Mouse (Mus musculus): Measurements from ENCODE around the gene Timm8a2.
A peak's percentile ranks its signal among the peaks of the same experiment; 100 is the strongest.

Gene Timm8a2

GRCm38 (mm10) chr14:122034451-122034850 lies at the start of gene Timm8a2:
Timm8a2 (plus strand) TSS chr14:122034674.
- DNase-seq (ENCODE audit: low read depth in 2 of 2, low spot score in 2 of 2) = no peak

DNA sequence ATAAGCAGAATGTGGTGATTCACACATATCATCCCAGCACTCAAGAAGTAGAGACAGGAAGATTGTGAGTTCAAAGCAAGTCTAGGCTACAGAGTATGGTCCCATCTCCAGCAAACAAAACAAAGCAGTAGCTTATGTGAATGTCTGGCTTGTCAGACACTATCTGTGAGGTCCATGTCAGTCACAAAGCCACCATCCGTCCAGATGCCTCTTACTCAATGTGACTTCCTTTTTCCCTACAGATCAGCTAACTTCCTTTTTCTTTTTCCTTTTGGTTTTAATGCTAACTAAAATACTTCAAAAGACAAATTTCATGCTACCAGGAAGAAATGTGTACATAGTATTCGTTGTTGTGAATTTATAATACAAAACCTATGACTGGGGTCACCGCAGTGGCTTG lies 49.0 kb upstream of the Timm8a2 start:
- no peak for DNase-seq (ENCODE audit: low read depth in 2 of 2, low spot score in 2 of 2)

DNA sequence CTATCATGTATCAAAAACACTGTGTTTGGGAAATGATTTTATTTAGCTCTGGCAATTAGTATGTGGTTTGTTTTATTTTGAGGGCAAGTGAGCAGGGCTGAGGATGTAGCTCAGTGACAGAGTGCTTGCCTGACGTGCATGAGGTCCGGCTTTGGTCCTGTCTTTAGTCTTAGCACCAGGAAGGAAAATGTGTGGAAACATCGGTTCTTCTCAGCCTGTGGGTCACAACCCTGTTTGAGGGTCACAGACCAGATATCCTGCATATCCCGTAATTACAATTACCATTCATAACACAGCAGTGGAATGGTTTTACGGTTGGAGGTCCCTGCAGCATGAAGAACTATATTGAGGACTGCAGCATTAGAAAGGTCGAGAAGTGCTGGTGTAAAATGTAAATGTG lies 48.4 kb upstream of the Timm8a2 start:
- DNase-seq (ENCODE audit: low read depth in 2 of 2, low spot score in 2 of 2) = no peak

DNA sequence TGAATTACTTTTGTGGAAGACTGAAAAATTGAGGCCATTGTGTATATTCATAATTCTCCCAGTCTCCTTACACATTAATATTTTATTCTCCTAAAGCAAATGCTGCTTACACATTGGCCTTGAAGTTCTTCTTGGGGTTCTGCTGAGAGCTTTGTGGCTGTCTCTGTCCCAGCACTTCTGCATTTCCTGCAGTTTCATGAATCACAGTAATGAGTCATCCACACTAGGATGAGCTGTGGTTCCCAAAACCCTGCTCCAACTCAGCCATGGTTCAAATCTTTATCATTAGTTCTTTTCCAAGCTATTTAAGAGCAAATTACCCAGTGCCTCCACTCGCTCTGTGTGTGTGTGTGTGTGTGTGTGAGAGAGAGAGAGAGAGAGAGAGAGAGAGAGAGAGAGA lies 47.2 kb upstream of the Timm8a2 start:
- DNase-seq (ENCODE audit: low read depth in 2 of 2, low spot score in 2 of 2) = no peak

GRCm38 (mm10) chr14:121987691-121988090 lies 46.8 kb upstream of the Timm8a2 start:
- no peak for DNase-seq (ENCODE audit: low read depth in 2 of 2, low spot score in 2 of 2)

DNA sequence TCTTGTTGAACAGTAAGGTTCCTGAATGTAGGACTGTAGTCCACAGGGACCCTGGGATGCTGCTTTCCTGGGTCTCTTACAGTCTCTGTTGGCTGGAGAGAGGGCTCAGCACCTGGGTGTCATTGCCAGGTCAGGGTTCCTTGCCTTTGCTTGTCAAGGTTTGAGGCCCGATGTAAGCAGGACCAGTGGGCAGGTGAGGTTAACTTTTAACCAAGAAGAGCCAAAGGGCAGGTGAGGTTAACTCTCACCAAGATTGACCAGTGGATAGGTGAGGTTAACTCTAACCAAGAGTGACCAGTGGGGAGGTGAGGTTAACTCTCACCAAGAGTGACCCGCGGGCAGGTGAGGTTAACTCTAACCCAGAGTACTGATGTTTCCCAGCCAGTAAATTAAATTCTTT lies 45.1 kb upstream of the Timm8a2 start:
- DNase-seq (ENCODE audit: low read depth in 2 of 2, low spot score in 2 of 2) = no peak

DNA sequence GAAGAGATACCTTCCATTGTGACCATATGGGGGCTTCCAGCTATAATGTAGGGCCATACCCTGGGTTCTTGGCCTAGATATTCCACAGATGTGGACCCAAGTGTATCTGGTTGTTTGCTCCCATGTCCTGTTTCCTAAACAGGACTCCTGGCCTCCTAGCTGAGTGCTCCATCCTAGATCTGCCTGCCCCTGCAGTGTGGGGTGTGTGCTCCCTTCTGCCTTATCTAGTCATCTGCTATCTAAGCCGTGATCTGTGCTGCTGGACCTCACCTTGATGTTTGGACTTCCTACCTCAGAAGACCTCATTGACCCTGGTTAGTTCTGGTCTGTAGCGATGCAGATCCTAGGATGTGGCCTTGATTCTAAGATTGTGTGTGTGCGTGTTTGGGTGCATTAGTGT lies 44.6 kb upstream of the Timm8a2 start:
- DNase-seq (ENCODE audit: low read depth in 2 of 2, low spot score in 2 of 2) = no peak

GRCm38 (mm10) chr14:121990897-121991296 lies 43.6 kb upstream of the Timm8a2 start:
- DNase-seq (ENCODE audit: low read depth in 2 of 2, low spot score in 2 of 2) = no peak

DNA sequence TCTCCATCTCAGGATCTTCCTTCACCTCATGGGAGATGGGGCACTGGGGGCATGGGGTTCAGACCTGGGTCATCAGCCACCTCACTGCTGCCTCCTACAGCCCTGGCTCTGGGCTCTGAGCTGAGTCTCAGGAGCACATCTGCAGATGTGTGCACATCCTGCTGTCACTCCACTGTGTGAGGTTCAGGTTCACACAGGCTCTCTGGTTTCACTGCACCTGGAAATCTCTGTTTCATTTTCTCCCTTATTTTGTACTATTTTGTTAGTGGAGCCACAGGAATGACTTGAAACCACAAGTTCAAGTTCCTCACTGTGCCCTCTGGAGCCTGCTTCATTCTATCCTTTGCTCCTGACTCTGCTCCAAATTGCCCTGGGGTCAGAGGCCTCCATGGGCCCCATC lies 42.6 kb upstream of the Timm8a2 start:
- DNase-seq (ENCODE audit: low read depth in 2 of 2, low spot score in 2 of 2) = no peak

DNA sequence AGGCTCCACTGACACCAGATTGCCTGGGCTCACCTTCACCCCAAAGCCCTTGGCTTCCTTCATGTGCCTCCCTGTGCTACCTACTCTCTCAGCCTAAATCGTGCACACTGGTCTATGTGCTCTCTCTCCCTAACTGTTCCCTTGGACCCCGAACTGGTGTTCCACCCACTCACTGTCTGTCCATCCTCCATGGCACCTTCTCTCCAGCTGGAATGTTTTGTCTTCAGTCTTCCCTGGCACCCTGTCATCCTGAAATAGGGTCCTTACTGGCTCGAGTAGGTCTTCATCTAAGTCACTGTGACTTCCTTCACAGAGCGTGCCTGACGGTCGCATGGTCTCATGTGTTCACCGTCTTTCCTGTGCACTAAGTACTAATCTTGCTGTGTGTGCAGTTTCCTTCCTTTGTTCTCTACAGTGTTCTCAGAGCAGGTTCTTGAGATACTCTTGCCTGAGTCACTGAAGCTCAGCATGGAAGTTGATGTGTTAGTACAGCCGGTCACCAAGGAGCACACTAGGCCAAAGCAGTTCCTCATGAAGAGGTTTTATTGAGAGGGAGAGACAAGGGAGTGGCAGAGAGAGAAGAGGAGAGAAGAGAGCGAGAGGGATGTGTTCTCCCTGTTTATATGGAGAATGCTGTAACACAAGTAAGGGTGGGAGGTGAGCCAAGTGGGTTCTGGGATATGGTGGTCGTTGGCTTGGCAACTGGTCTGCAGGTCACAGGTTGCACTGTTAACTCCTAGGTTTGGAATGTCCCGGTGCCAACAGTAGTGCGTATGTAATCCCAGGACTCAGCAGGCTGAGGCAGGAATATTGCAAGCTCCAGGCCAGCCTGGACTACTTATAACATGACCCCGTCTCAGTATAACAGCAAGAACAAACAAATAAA lies 41.8 kb upstream of the Timm8a2 start:
- no peak for DNase-seq (ENCODE audit: low read depth in 2 of 2, low spot score in 2 of 2)

DNA sequence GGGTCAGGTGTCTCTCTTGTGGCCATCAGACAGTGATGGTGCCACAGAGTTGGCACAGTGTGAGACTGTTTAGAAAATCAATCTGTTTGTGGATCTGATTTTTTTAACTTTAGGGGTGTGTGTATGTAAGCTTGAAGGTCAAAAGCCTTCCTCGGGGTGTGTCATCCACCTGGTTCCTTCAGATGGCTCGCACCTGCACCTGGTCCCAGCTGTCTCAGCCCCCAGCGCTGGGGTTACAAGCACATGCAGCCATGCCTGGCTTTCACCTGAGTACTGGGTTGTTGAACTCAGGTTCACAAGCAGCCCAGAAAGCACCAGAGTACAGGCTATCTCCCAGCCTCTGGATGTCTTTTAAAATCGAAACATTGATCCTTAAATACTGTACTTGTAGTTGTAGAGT lies 40.9 kb upstream of the Timm8a2 start:
- DNase-seq (ENCODE audit: low read depth in 2 of 2, low spot score in 2 of 2) = no peak

DNA sequence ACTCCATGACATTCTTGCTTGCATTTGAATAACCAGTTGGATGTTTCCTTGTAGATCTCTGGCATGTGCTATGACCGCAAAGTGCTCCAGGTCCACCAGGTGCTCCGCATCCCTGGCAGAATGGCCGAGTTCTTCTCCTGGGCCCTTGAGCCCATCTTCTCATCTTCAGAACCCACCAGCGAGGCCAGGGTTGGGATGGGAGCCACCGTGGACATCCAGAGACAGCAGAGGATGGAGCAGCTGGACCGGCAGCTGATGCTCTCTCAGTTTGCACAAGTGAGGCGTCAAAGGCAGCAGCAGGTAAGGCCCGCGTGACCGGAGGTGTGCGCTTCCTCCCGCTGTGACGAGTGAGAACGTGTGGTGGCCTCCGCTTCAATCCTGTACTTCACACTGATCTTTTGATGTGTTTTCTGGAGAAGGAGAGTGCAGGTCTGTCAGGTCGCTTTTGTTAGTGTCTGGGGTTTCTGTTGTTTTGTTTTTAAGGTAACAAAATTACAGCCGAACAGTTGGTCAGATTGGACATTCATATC lies 40.2 kb upstream of the Timm8a2 start:
- DNase-seq (ENCODE audit: low read depth in 2 of 2, low spot score in 2 of 2) = no peak

DNA sequence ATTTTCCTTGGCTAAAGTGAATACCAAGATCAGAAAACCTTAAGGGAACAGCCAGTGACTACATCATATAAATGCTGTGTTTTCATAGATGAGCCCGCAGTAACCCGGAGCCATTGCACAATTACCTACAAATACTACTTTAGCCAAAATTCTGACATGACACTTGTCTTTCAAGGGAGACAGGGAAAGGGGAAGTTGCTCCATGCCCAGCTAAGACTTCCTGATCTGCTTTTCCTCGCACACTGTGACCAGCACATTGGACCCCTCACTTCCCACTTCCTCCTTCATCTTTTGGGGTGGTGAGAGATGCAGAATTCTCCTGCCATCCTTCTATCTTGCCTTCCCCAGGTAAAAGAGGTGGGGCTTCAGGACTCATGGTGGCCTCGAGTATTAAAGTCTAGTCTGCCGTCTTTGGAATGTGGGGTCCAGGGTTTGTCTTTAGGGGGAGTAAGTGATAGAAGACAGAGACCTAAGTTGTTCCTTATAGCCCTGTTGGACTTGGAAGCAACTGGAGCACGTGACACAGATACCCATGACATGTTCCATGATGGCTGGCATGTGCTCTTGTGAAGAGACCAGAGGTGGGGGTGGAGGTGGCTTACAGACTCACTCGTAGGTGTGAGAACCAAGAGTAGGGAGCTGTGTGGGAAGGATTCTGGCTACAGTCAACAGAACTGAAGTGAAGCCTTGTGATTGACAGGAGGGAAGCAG lies 39.5 kb upstream of the Timm8a2 start:
- DNase-seq (ENCODE audit: low read depth in 2 of 2, low spot score in 2 of 2) = no peak

- DNase-seq (ENCODE audit: low read depth in 2 of 2, low spot score in 2 of 2) = no peak
Observed at GRCm38 (mm10) chr14:121995557-121995870, 39.0 kb upstream of the Timm8a2 start.

GRCm38 (mm10) chr14:121996786-121997185 lies 37.7 kb upstream of the Timm8a2 start:
- DNase-seq (ENCODE audit: low read depth in 2 of 2, low spot score in 2 of 2) = no peak

DNA sequence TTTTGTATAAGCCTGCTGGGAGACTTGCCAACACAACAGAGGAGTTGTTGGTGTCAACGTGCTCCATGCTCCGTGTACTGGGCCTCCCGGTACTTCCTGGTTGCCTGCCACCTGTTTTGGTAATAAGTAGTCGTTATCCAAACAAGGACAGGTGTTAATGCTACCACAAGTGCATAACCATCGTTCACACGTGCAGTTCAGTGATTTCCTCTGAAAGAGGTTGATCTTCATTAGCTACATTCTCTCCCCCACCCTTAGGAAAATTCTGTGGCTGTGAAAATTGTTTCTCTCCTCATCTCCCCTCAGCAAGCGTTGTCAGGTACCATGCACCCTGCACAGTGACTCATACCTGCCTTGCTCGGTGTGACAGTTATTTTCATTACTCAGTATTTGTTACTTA lies 35.0 kb upstream of the Timm8a2 start:
- DNase-seq (ENCODE audit: low read depth in 2 of 2, low spot score in 2 of 2) = no peak

- no peak for DNase-seq (ENCODE audit: low read depth in 2 of 2, low spot score in 2 of 2)
Observed at GRCm38 (mm10) chr14:122000346-122001105, 33.9 kb upstream of the Timm8a2 start.

DNA sequence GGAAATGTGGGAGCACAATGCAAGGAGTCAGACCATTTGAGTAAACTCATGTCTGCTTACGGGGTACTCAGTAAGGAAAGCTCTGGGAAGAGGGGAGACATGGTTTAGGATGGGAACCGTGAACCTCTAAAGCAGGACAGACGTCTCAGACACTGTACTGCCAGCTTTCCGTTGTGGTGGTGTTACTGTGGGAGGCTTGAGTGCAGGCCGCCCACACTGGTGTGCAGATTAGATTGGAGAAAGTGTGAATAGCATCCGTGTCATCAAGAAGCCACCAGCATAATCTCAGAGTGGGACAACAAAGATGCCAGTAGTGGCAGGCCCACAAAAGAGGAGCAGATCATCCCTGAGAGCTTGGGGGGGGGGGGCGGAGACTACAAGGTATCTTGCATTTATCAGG lies 32.2 kb upstream of the Timm8a2 start:
- no peak for DNase-seq (ENCODE audit: low read depth in 2 of 2, low spot score in 2 of 2)

GRCm38 (mm10) chr14:122003812-122004211 lies 30.7 kb upstream of the Timm8a2 start:
- DNase-seq (ENCODE audit: low read depth in 2 of 2, low spot score in 2 of 2) = no peak

- no peak for DNase-seq (ENCODE audit: low read depth in 2 of 2, low spot score in 2 of 2)
Observed at GRCm38 (mm10) chr14:122008261-122008660, 26.2 kb upstream of the Timm8a2 start.

DNA sequence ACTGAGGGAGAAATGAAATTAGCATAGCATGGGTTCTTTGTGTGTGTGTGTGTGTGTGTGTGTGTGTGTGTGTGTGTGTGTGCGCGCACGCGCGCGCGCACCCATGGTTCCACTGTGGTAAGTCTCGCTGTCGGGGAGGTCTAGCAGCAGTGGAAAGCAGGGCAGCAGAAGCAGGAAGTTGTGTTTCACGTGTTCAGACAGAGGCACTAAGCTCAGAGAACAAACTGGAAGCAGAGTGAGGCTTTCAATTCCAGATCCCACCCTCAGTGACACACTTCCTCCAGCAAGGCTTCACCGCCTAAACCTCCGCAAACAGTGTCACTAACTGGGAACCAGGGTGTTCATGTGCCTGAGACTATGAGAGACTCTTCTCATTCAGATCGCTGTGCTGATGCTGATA lies 25.0 kb upstream of the Timm8a2 start:
- peak; percentile 81 to 82 for DNase-seq (ENCODE audit: low read depth in 2 of 2, low spot score in 2 of 2)

GRCm38 (mm10) chr14:122010301-122010700 lies 24.2 kb upstream of the Timm8a2 start:
- DNase-seq (ENCODE audit: low read depth in 2 of 2, low spot score in 2 of 2) = no peak

Data from CD8-positive naive resting alpha-beta T cell, adult 2 months (primary cell).